7 mouse cellular contexts compared by ENCODE assay signal in genomic region chr4:109156481-109157261, GRCm38 (mm10). TPM values are rescaled to one million over a fixed set of nuclear protein-coding genes. Genes with fewer than 3 reads are reported as not detected.
DNase-seq lines count a peak whose midpoint lies in the region; ATAC-seq and TF ChIP-seq lines count a peak whose summit lies in the region.

No protein-coding gene starts in this region.

- intact Hi-C loops in gastrocnemius, adult 2 months (cut with DNase I) = no loop called here
- intact Hi-C loops in left cerebral cortex, postnatal 25 days (cut with DNase I) = no loop called here

- peak; percentile 71 for DNase-seq in NIH3T3 (ENCODE audit: low read depth)
- DNase-seq in cerebellum, adult 11-12 months = peak; percentile 63
- peak; percentile 82 for DNase-seq in gastrocnemius, adult 2 months
- peak; percentile 49 to 74 for DNase-seq in left cerebral cortex, postnatal 25 days (ENCODE audit: low spot score in 2 of 2)
- DNase-seq in midbrain, postnatal 0 days (ENCODE audit: low spot score) = peak; percentile 80

- peak; percentile 86 for ATAC-seq in hindbrain, embryonic 16.5 days
- ATAC-seq in midbrain, postnatal 0 days (ENCODE audit: low FRiP score) = peak; percentile 89
- ATAC-seq in monocyte, adult 5-6 weeks (replicated peaks; ENCODE audit: insufficient number of reproducible peaks, low FRiP score, low TSS enrichment, poor library complexity, severe bottlenecking) = no peak

- WGBS in hindbrain, embryonic 16.5 days = 21% methylated on average over 24 of the region's 24 CpGs
- WGBS in midbrain, postnatal 0 days = 21% methylated on average over 24 of the region's 24 CpGs

- H3K27ac ChIP-seq in gastrocnemius, adult 2 months = peak overlapping the region; percentile 90
- H3K27ac ChIP-seq in hindbrain, embryonic 16.5 days (ENCODE audit: low read depth, low read length) = peak overlapping the region; percentile 74
- H3K27ac ChIP-seq in midbrain, postnatal 0 days (ENCODE audit: low read depth, low read length) = peak overlapping the region; percentile 83

- peak overlapping the region; percentile 66 for H3K4me2 ChIP-seq in hindbrain, embryonic 16.5 days (ENCODE audit: low read length)
- peak overlapping the region; percentile 53 for H3K4me2 ChIP-seq in midbrain, postnatal 0 days (ENCODE audit: low read depth, low read length, poor library complexity, severe bottlenecking)

- H3K36me3 ChIP-seq in hindbrain, embryonic 16.5 days (ENCODE audit: control insufficient read depth, insufficient read depth, low read length) = no peaks in the 10 kb centered on the region
- H3K36me3 ChIP-seq in midbrain, postnatal 0 days (ENCODE audit: insufficient read depth, low read length) = no peaks in the 10 kb centered on the region

- H3K4me3 ChIP-seq in gastrocnemius, adult 2 months = peak overlapping the region; percentile 78
- peak overlapping the region; percentile 26 for H3K4me3 ChIP-seq in hindbrain, embryonic 16.5 days (ENCODE audit: low read length)
- H3K4me3 ChIP-seq in midbrain, postnatal 0 days (ENCODE audit: low read depth, low read length) = peak overlapping the region; percentile 38

- no peaks in the 10 kb centered on the region for H3K27me3 ChIP-seq in hindbrain, embryonic 16.5 days (replicated peaks; ENCODE audit: control insufficient read depth, insufficient read depth, low read length)
- H3K27me3 ChIP-seq in midbrain, postnatal 0 days (ENCODE audit: insufficient read depth, low read length) = no peaks in the 10 kb centered on the region

- peak overlapping the region; percentile 61 for H3K9ac ChIP-seq in hindbrain, embryonic 16.5 days (ENCODE audit: low read depth, low read length)
- H3K9ac ChIP-seq in midbrain, postnatal 0 days (replicated peaks; ENCODE audit: low read length, poor library complexity, severe bottlenecking) = peak overlapping the region; percentile 60

- no peak for TF ChIP-seq CTCF in gastrocnemius, adult 2 months (IDR thresholded peaks at IDR 0.05)
- peak; percentile 15; the same call in 1 of the 2 replicates for TF ChIP-seq CTCF in midbrain, postnatal 0 days (IDR thresholded peaks at IDR 0.05)

- peaks cover 20% of the 10 kb centered on the region for H3K4me1 ChIP-seq in hindbrain, embryonic 16.5 days (ENCODE audit: control insufficient read depth, insufficient read depth, low read depth, low read length)
- H3K4me1 ChIP-seq in midbrain, postnatal 0 days (ENCODE audit: insufficient read depth, low read length) = 0 out of 2 replicates have a peak, but pooled peaks cover 9% of the 10 kb centered on the region

- no peaks in the 10 kb centered on the region for H3K9me3 ChIP-seq in hindbrain, embryonic 16.5 days (ENCODE audit: control insufficient read depth, low read length)
- no peaks in the 10 kb centered on the region for H3K9me3 ChIP-seq in midbrain, postnatal 0 days (ENCODE audit: low read length)

RNA-seq across cellular contexts. Expression of gene Osbpl9, which starts 45.4 kb away (rescaled TPM):
- total RNA-seq in gastrocnemius, adult 2 months (2021) = 100 to 1,000 TPM in 1 of 2 experiments, 10 to 100 TPM in 1; 91.5 to 112 TPM
- 72.2 and 75.8 TPM in 2 replicates for polyA plus RNA-seq in hindbrain, embryonic 16.5 days (2015; fragmentation: Nextera tagmentation; extraction: Ambion mirVana)
- total RNA-seq in left cerebral cortex, postnatal 25 days (2021) = 10 to 100 TPM; 44.5 to 59.2 TPM
- 70.5 and 74.9 TPM in 2 replicates for total RNA-seq in midbrain, postnatal 0 days (2014; rRNA removed)
- 56.9 and 57.8 TPM in 2 replicates for polyA plus RNA-seq in midbrain, postnatal 0 days (2015; fragmentation: Nextera tagmentation; extraction: Ambion mirVana)
- 182 to 250 TPM (median 202 TPM) in 3 replicates for total RNA-seq in monocyte, adult 5-6 weeks (2017)

Comparison
In these comparisons a context has a peak if more than half of its experiments do, and no peak if none do; other contexts are left out.
1. H3K4me3 ChIP-seq: peak in every context shown above with its lines; median percentile 78 in gastrocnemius, adult 2 months; 38 in midbrain, postnatal 0 days; 26 in hindbrain, embryonic 16.5 days.